Mouse (Mus musculus): ENCODE data around the gene Pmch.

DNA sequence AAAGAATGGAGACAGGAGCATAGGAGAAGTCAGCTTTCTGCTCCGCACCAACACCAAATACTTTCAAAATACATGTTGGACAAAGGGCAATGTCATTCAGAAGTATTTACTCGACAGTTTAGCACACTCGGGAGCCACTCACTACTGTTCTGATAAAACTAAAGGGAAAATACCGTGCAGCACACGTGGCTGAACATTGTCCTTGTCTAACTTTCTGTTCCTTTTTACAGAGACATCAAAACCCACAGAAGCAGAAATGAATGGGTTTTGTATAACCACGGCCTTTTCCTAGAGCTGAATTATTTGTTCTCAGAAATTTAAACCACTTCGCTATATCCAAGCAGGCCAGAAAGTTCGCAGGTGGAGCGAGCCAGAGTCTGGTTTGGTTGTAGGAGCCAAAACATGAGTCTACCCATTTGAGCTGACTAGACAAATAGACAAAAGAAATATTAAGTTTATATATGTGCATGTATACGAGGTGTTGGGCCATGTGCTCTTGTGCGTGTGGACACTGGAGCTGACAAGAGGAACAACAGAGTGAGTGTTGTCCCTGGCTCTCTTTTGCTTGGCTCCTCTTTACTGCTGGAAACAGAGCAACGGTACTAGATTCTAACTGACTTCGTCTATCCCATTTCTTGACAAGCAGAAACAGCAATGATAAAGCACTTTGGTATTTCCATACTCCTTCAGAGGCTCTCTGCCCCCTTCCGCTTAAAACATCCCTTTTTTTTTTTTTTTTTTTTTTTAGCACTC, 36.5 kb upstream of the Pmch start:
- TF ChIP-seq POLR2A (IDR thresholded peaks at IDR 0.05; ENCODE audit: low read depth, low read length) (no peak), CTCF (conservative IDR thresholded peaks at IDR 0.05; ENCODE audit: insufficient read depth, insufficient read length, low read depth, low read length) (no peak)
